Comparison of ENCODE assay signal across 17 mouse cellular contexts in genomic region chr3:117732661-117733060, GRCm38 (mm10).
"Had no signal": no experiment of that assay in that cellular context is flagged by ENCODE, and none has a peak within 500 bp of the region (broad histone marks: within the 10 kb centered on the region; RNA-seq: fewer than 3 reads in every experiment).

No protein-coding gene starts in this region.

- H3K9ac ChIP-seq: lung, embryonic 14.5 days; midbrain, embryonic 13.5 days; neural tube, embryonic 13.5 days; neural tube, embryonic 15.5 days had no signal

- ATAC-seq: midbrain, embryonic 13.5 days had no signal

- H3K27ac ChIP-seq: midbrain, embryonic 10.5 days; midbrain, embryonic 13.5 days; neural tube, embryonic 13.5 days; neural tube, embryonic 15.5 days had no signal

- H3K9me3 ChIP-seq: midbrain, embryonic 10.5 days; midbrain, embryonic 13.5 days; neural tube, embryonic 13.5 days; neural tube, embryonic 15.5 days had no signal

- H3K4me3 ChIP-seq: midbrain, embryonic 10.5 days; midbrain, embryonic 13.5 days; myocyte; neural tube, embryonic 13.5 days; neural tube, embryonic 15.5 days had no signal

- H3K4me2 ChIP-seq: lung, embryonic 14.5 days; midbrain, embryonic 13.5 days; neural tube, embryonic 13.5 days; neural tube, embryonic 15.5 days had no signal

- DNase-seq: lung, adult 18-20 months; lung, embryonic 14.5 days; lung, postnatal 10 days; lung, postnatal 4 days; retina, postnatal 1 day; right cerebral cortex, adult 18-20 months; right cerebral cortex, postnatal 25 days; right cerebral cortex, postnatal 4 days; spleen, adult 18-20 months; thymus, adult 18-20 months; thymus, postnatal 14 days; thymus, postnatal 36 days had no signal

- H3K27me3 ChIP-seq: midbrain, embryonic 13.5 days; neural tube, embryonic 13.5 days; neural tube, embryonic 15.5 days had no signal

- H3K36me3 ChIP-seq: midbrain, embryonic 10.5 days; midbrain, embryonic 13.5 days; neural tube, embryonic 13.5 days; neural tube, embryonic 15.5 days had no signal

- H3K4me1 ChIP-seq: midbrain, embryonic 10.5 days had no signal
